Mouse (Mus musculus) testis, postnatal 14 days (tissue): ENCODE data around the gene Sympk.
"Not testable (repeated sequence)": the region's sequence is repeated elsewhere in the genome, so short reads cannot be mapped to it uniquely, and the experiment has no call there.

ENCODE experiments used
- DNase-seq: peaks from one replicate; pipeline ENCODE4 v3.0.0; 2021; ENCODE audit warnings: low spot score

The Sympk gene

GRCm38 (mm10) chr7:19052345-19053135 lies 28.4 kb downstream of the Sympk start:
- DNase-seq, result no peak

DNA sequence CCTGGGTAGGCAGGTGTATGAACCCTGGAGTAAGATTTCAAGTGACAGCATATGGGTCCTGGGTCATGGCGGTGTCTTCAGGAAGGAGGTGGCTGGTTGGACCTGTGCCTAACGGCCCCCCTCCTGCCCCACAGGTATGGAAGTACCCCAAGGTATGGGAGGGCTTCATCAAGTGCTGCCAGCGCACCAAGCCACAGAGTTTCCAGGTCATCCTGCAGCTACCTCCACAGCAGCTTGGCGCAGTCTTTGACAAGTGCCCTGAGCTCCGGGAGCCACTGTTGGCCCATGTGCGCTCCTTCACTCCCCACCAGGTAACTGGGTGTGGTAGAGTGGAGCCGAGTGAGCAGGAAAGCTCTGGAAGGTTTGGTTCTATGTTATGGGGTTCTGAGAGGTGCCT lies 29.0 kb downstream of the Sympk start:
- no peak for DNase-seq

GRCm38 (mm10) chr7:19054047-19054776 lies 30.0 kb downstream of the Sympk start, which contains the start of gene Rsph6a:
Gene Rsph6a (plus strand): TSS chr7:19054690.
- peak; percentile 72 for DNase-seq

- no peak for DNase-seq
Observed at GRCm38 (mm10) chr7:19054777-19055076, 30.6 kb downstream of the Sympk start.

DNA sequence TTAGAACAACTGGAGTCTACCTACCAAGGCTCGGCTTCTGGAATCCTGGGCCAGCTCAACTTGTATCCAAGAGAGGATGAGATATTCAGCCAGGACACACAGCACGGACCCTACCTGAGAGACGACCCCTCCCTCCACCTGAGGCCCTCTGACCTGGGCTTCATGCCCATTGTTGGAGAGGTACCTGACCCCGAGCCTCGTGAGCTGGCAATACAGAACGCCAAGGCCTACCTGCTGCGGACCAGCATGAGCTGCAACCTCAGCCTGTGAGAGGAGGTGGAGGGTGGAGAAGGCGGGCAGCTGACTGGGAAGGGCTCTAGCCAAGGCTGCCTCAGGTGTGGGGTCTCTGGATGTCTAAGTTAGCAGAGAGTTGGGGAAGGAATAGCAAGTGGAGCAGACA lies 30.9 kb downstream of the Sympk start:
- no peak for DNase-seq

- DNase-seq, result no peak
Observed at GRCm38 (mm10) chr7:19057405-19057804, 33.2 kb downstream of the Sympk start.

GRCm38 (mm10) chr7:19065896-19066295 lies 41.7 kb downstream of the Sympk start:
- DNase-seq, result no peak

DNA sequence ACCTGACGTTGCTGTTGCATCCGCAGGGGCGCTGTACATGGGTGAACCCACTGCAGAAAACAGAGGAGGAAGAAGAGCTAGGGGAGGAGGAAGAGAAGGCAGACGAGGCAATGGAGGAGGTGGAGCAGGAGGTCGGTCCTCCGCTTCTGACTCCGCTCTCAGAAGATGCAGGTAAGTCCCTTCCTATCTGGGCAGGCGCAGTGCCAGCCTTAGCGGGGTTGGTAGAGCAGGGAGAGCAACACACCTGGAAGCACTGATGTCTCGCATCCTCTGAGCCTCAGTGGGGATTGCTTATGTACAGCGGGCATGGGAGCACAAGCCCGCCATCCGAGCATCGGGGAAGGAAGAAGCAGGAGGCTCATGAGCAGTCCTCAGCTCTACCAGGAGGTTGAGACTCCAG lies 42.9 kb downstream of the Sympk start:
- DNase-seq, result no peak

DNA sequence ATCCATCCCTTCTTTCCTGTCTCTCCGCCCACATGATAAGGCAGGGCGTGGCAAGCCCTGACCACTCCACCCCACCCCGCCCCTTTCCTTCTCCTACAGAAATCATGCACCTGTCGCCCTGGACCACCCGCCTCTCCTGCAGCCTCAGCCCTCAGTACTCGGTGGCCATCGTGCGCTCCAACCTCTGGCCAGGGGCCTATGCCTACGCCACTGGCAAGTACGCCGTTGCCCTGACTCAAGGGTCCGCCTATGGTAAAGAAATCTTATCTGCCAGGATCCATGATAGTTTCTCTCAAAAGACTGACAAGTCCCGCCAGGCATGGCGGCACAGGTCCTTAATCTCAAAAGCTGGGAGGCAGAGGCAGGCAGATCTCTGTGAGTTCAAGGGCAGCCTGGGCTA lies 43.8 kb downstream of the Sympk start:
- DNase-seq, result no peak

GRCm38 (mm10) chr7:19068707-19069106 lies 44.5 kb downstream of the Sympk start:
- no peak for DNase-seq

DNA sequence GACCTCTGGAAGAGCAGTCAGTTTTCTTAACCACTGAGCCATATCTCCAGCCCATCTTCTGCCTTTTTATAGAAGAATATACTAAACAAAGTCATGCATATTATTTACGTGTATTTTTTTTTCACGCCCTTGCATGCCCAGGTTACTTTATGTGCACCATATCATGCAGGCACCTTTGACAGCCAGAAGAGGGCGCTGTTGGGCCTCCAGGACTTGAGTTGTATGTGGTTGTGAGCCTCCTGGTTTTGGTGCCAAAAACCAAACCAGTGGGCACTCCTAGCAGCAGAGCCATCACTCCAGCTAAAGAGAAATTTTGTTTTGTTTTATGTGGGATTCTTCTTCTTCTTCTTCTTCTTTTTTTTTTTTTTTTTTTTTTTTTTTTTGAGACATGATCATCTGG lies 45.3 kb downstream of the Sympk start:
- no peak for DNase-seq

GRCm38 (mm10) chr7:19071024-19071423 lies 46.8 kb downstream of the Sympk start:
- not testable (repeated sequence) for DNase-seq

- peak; percentile 55 for DNase-seq
Observed at GRCm38 (mm10) chr7:19073504-19073903, 49.3 kb downstream of the Sympk start.

- no peak for DNase-seq
Observed at GRCm38 (mm10) chr7:19074494-19074893, 50.3 kb downstream of the Sympk start.

DNA sequence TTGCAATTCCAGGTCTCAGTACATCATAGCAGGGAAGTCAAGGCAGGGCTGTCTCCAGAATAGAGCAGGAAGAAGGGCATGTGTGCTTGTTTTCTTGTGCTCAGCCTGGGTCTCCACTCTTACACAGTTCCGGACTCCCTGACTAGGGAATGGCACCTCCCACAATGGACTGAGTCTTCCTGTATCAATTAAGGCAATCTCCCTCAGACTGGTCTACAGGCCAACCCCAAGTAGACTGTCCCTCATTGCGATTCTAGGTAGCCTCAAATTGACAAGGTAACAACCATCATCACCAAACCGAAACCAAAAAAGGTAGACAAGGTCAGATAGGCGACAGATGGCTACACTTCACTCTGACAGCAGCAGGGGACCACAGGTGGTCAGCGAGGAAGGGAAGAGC lies 51.1 kb downstream of the Sympk start:
- peak; percentile 6 for DNase-seq

DNA sequence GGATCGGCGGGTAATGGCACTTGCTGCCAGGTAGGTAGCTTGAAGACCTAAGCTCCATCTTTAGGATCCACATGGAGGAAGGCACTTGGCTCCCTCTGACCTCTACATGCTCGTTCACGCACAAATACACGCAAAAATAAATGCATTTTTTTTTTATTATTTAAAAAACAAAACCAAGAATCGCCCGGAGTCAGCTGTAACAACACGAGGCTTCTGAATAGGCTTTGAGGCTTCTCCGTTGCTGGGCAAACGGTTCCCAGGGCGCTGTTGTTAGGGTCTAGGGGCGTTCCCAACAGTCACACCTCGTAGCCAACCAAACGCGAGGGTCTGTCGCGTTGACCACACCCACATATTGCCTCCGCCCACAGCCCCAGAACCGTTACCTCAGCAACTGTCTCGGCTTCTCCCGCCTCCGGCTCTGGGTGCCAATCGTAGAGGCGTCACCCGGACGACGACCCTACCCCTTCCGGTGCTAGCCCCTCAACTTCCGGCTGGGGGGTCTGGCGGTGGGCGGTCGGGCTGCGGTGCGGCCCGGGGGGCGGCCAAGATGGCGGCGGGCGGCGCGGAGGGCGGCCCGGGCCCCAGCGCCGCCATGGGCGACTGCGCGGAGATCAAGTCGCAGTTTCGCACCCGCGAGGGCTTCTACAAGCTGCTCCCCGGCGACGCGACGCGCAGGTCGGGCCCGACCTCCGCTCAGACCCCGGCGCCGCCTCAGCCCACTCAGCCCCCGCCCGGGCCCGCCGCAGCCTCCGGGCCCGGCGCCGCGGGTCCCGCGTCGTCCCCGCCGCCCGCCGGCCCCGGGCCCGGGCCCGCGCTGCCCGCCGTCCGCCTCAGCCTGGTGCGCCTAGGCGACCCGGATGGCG lies 51.8 kb downstream of the Sympk start, which contains the start of gene Dmwd:
Gene Dmwd (plus strand): TSS at position 505 of the 863 bp plus-strand sequence.
- DNase-seq, result peak; percentile 99

DNA sequence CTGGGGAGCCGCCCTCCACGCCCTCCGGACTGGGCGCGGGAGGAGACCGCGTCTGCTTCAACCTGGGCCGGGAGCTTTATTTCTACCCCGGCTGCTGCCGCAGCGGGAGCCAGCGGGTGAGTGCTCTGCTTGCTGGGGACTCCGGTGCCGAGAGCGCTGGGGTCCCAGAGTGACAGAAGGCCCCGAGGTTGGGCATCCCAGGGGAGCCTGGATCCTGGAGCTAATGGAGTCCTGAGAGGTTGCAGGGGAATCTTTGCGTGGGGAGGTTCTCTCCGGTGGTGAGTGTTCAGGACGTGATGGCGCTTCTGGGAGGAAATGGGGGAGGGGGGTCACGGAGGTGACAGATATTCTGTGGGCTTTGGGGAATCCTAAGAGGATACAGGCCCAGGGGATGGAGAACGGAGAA lies 52.4 kb downstream of the Sympk start:
- DNase-seq, result peak; percentile 58

DNA sequence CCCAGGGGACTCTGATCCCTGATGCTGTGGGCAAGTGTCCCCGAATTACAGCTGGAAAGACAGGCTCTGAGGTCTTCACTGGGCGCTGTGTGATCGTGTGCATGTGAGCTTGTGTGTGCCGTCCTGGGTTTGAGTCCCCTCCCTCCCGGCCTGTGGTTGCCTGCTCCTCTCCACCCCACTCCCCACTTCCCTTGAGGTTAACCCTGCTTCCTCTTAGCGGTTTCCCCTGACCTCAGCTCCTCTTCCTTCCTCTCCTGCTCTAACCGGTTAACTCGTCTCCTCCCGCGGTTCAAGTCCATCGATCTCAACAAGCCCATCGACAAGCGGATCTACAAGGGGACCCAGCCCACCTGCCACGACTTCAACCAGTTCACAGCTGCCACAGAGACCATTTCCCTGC lies 53.6 kb downstream of the Sympk start:
- no peak for DNase-seq

DNA sequence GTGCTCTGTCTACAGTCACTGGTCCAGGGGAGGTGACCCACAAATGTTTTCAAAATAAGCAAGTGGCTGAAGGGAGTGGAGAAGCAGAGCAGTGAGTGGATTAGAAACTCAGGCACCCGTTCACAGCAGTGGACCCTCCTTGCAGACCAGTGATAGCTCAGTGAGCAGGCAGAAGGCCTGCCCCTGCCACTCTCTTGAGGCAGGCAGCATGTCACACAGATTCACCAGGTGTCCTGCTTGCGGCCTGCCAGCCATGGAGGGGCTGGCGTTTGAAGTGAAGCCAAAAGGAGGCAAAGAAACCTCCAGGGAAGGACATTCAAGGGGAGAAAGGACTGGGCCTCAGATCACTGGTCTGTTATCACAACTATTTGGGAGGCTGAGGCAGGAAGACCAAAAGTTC lies 54.6 kb downstream of the Sympk start:
- peak; percentile 48 for DNase-seq

- DNase-seq, result peak; percentile 11
Observed at GRCm38 (mm10) chr7:19080451-19080950, 56.3 kb downstream of the Sympk start.

GRCm38 (mm10) chr7:19082171-19082570 lies 58.0 kb downstream of the Sympk start:
- peak; percentile 35 for DNase-seq

DNA sequence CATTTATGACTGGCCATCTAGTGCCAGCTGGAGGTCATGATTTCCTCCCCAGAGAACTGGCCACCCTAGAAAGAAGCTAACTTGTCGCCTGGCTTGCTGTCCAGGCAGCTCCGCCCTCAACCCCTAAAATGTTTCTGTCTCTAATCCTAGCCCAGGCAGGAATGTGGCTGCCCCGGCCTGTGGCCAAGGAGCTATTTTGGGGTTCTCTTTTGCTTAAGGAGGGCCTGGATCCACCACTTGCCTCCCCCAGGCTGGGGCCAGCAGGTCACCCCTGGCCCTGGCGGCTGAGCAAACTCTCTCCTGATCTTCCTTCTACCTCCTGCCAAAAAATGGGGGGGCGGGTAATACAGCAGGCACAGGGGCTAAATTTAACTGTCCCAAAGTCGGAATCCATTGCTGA lies 58.9 kb downstream of the Sympk start:
- DNase-seq, result no peak
